Mouse (Mus musculus): ENCODE measurements around the gene Gm49342.
"Not testable (repeated sequence)": the region's sequence is repeated elsewhere in the genome, so short reads cannot be mapped to it uniquely, and the experiment has no call there.

Gene Gm49342

GRCm38 (mm10) chr14:50943932-50944667 lies at the start of gene Gm49342:
Gm49342 (plus strand) TSS chr14:50944517.
- no peak for DNase-seq (ENCODE audit: low read depth, low spot score)

- DNase-seq (ENCODE audit: low read depth, low spot score): no peak
Measured at GRCm38 (mm10) chr14:50895407-50895806, 48.9 kb upstream of the Gm49342 start.

GRCm38 (mm10) chr14:50895985-50896746 lies 48.2 kb upstream of the Gm49342 start:
- DNase-seq (ENCODE audit: low read depth, low spot score): no peak

- DNase-seq (ENCODE audit: low read depth, low spot score): no peak
Measured at GRCm38 (mm10) chr14:50896747-50897373, 47.5 kb upstream of the Gm49342 start.

- no peak for DNase-seq (ENCODE audit: low read depth, low spot score)
Measured at GRCm38 (mm10) chr14:50897374-50897765, 46.9 kb upstream of the Gm49342 start, which contains the start of gene Klhl33. Klhl33 (minus strand) TSS chr14:50897507.

- DNase-seq (ENCODE audit: low read depth, low spot score): not testable (repeated sequence)
Measured at GRCm38 (mm10) chr14:50897992-50898391, 46.3 kb upstream of the Gm49342 start.

GRCm38 (mm10) chr14:50903973-50904827 lies 40.1 kb upstream of the Gm49342 start:
- DNase-seq (ENCODE audit: low read depth, low spot score): peak; percentile 24

- DNase-seq (ENCODE audit: low read depth, low spot score): no peak
Measured at GRCm38 (mm10) chr14:50904828-50905129, 39.5 kb upstream of the Gm49342 start.

- not testable (repeated sequence) for DNase-seq (ENCODE audit: low read depth, low spot score)
Measured at GRCm38 (mm10) chr14:50905327-50905726, 39.0 kb upstream of the Gm49342 start.

- no peak for DNase-seq (ENCODE audit: low read depth, low spot score)
Measured at GRCm38 (mm10) chr14:50908126-50908525, 36.2 kb upstream of the Gm49342 start.

- no peak for DNase-seq (ENCODE audit: low read depth, low spot score)
Measured at GRCm38 (mm10) chr14:50911356-50911755, 33.0 kb upstream of the Gm49342 start.

- DNase-seq (ENCODE audit: low read depth, low spot score): not testable (repeated sequence)
Measured at GRCm38 (mm10) chr14:50923437-50923836, 20.9 kb upstream of the Gm49342 start.

- DNase-seq (ENCODE audit: low read depth, low spot score): peak; percentile 91
Measured at GRCm38 (mm10) chr14:50924281-50925064, 19.8 kb upstream of the Gm49342 start, which contains the start of the genes Osgep and Apex1. Osgep (minus strand) TSS chr14:50924893. Apex1 (plus strand) TSS chr14:50924968.

- no peak for DNase-seq (ENCODE audit: low read depth, low spot score)
Measured at GRCm38 (mm10) chr14:50925111-50925920, 19.0 kb upstream of the Gm49342 start.

- DNase-seq (ENCODE audit: low read depth, low spot score): no peak
Measured at GRCm38 (mm10) chr14:50927366-50927765, 17.0 kb upstream of the Gm49342 start.

- DNase-seq (ENCODE audit: low read depth, low spot score): no peak
Measured at GRCm38 (mm10) chr14:50929951-50930350, 14.4 kb upstream of the Gm49342 start.

GRCm38 (mm10) chr14:50930377-50930753 lies 14.0 kb upstream of the Gm49342 start:
- DNase-seq (ENCODE audit: low read depth, low spot score): no peak

GRCm38 (mm10) chr14:50930754-50931492 lies 13.4 kb upstream of the Gm49342 start, which contains the start of the genes Pip4p1 and Pnp:
Pip4p1 (minus strand) TSS chr14:50930856.
Pnp (plus strand) TSS chr14:50931082.
- DNase-seq (ENCODE audit: low read depth, low spot score): peak; percentile 100

GRCm38 (mm10) chr14:50931493-50932020 lies 12.8 kb upstream of the Gm49342 start:
- no peak for DNase-seq (ENCODE audit: low read depth, low spot score)

All from brain, embryonic 18.5 days (tissue).